Mouse (Mus musculus): Measurements from ENCODE around the gene Trappc12.

GRCm38 (mm10) chr12:28795041-28795440 is 44.8 kb upstream of the Trappc12 start:
- TF ChIP-seq CTCF (IDR thresholded peaks at IDR 0.05; ENCODE audit: borderline replicate concordance, insufficient read depth, low read depth, low read length): no peak
- TF ChIP-seq POLR2A (IDR thresholded peaks at IDR 0.05; ENCODE audit: borderline replicate concordance, insufficient read depth, low read length): no peak

Measured in cerebellum, adult 2 months (tissue).